Mouse (Mus musculus) stomach, postnatal 0 days (tissue): ENCODE results near the gene Klf7.

Source experiments
- CTCF ChIP-seq: IDR thresholded peaks from 2 replicates; pipeline ENCODE4 v1.5.1; 2016; ENCODE audit warnings: antibody characterized with exemption, low read depth, mild to moderate bottlenecking, moderate library complexity
- EP300 ChIP-seq: optimal IDR thresholded peaks from 2 replicates; pipeline ENCODE3; 2016; ENCODE audit warnings: antibody characterized with exemption

DNA sequence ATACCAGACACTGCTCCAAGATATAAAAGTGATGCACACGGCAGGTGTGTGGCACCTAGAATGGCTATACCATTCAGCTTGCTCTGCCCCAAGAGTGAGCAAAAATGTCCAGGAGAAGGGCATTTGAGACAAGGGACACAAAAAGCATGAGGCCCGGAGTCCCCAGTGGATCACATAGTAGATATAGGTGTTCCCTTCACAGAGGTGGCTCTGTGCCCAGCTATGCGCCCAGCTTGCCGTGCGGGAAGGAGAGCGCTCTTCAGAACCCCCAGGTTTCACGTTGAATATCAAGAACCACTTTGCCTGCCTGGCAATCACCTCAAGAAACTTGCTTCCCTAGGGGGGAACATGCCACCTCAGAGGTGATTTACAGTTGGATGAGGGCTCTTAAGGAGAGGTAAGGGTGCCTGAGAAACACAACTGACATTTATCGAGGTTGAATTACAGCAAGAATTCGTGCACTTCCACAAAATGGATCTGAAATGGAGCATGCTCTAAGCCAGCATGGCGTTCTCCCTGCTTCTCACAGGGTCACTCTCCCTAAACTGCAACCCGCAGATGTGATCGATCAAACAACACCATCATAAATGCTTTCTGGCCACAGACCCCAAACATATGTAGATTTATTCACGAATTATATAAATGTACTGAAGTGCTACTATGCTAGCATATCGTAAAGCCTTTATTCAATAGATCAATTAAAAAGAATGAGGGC, 75.8 kb downstream of the Klf7 start:
- no peak for TF ChIP-seq CTCF
- TF ChIP-seq EP300, result no peak
